Mouse (Mus musculus) Patski (cell line): ENCODE results near the gene Hrasls. TPM values are rescaled to one million over a fixed set of nuclear protein-coding genes. Genes with fewer than 3 reads are reported as not detected.

ENCODE experiments used
- ATAC-seq: fragments of 100-300 bp; one replicate; pipeline ENCODE4 v1.8.0; 2021
- CTCF ChIA-PET: fragments of 350-600 bp; sonication (Branson Sonifier 250); formaldehyde crosslinking; loops from one replicate; lab custom pipeline; 2022; ENCODE audit warnings: inconsistent platforms; lab: Charles Lee
- POLR2A ChIA-PET: fragments of 350-600 bp; sonication (Branson Sonifier 250); formaldehyde crosslinking; loops from one replicate; lab custom pipeline; 2022; ENCODE audit warnings: antibody characterized with exemption, inconsistent platforms; lab: Charles Lee
- DNase-seq: peaks from one replicate; pipeline ENCODE4 v3.0.0-alpha.2; 2011; ENCODE audit warnings: low read depth, low spot score
- H3K27me3 ChIP-seq: fragments of 371-371 bp; one replicate; pipeline ENCODE4 v1.5.1; 2021
- CTCF ChIP-seq: fragments of 100-300 bp; IDR thresholded peaks from one replicate; pipeline ENCODE4 v1.5.1; 2021
- in situ Hi-C: fragments of 300-500 bp; cut with MboI; formaldehyde crosslinking; loops from 3 replicates; pipeline ENCODE4 v1.11.1; 2018; ENCODE audit warnings: low pct_unique_long_range_greater_than_20kb, mixed read lengths
- polyA plus RNA-seq: library from polyadenylated mRNA; unstranded; gene quantifications from one replicate; pipeline ENCODE4 v1.2.3, GENCODE M21; 2021

Gene Hrasls
- polyA plus RNA-seq: not detected

DNA sequence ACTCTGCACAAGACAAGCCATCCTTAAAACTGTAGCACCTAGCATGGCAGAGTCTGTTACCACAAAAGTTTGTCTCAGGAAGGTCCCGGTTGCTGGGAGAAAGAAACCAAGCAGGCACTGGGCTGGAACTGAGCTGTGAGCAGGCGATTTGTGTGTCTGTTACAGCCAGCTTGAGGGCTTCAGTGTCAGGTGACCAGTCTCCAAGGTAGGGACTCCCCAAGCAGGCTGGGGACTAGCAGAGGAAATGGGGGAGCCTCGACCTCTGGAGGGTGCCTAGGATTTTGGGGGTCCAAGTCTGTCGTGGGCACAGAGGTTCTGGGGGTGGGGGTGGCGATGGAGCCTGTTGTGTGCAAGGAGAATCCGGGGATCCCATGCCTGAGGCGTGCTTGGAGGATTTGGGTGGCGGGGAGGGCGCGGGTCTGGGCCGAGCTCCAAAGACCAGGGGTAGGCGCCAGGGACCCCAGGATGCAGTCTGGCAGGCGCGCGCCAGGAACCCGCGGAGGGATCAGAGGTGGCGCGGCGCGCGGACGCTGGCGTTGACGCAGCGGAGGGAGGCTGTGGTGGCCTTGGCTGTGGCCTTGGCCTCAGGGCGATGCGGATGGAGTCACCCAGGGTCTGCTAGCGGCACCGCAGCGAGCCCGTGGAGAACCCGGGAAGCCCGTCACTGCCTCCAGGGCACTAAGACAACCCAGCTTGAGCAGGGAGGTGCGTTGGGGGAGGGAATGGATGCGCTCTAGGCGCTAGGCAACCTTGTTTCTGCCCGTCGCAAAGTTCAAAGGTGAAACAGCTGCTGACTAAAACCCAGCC, at the start of gene Hrasls:
Gene Hrasls, plus strand, starts transcription at position 91 of the 807 bp plus-strand sequence.
- in situ Hi-C loops: no loop called here
- H3K27me3 ChIP-seq: peaks cover 14% of the 10 kb centered on the region
- ATAC-seq: no peak
- POLR2A ChIA-PET: no interaction called here
- CTCF ChIA-PET: interaction anchor here (1.5 kb wide), 1 partner anchor 30 kb away, joined by 3 read pairs; no protein-coding TSS in a partner anchor
- no peak for DNase-seq
- no peak for TF ChIP-seq CTCF

DNA sequence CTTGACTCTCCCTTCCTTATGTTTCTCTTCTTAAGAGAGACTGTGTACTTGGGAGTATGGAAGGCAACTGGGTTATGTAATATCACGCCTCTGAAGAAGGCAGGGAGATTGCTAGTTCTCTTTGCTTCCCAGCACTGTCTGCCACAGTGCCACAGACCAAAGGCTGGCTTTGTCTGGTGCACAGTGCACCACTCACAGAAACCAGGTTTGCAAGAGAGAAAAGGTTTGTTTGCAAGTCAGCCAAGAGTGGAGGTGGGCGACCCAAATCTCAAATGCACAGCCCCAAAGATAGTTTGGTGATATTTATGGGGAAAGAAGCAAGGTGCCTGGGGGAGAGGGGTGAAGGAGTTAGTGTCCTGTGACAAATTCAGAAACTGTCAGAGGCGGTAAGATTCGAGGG, 47.2 kb upstream of the Hrasls start:
- no peak for DNase-seq
- TF ChIP-seq CTCF: no peak
- POLR2A ChIA-PET: no interaction called here
- CTCF ChIA-PET: no interaction called here
- ATAC-seq: no peak
- H3K27me3 ChIP-seq: peaks cover 4% of the 10 kb centered on the region
- in situ Hi-C loops: no loop called here

DNA sequence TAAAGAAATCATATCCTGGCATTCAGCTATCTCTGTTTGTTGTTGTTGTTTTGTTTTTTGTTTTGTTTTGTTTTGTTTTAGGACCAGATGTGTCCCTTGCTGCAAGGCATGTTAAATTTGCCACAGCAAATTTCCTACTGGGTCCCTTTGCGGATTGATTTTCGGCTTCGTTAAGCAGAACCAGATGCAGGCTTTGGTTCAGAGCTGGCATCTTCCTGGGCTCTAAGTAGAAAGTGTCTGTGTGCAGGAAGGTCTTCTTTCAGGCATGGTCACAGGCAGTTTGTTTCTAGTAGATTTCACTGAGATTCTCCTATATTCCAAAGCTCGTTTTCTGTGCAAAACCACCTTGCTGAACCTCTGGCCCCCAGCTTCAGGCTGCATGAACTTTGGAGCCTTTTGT, 42.4 kb upstream of the Hrasls start:
- no peak for ATAC-seq
- TF ChIP-seq CTCF: no peak
- POLR2A ChIA-PET: no interaction called here
- DNase-seq: no peak
- CTCF ChIA-PET: interaction anchor here (1.2 kb wide), 1 partner anchor 13 kb away, joined by 3 read pairs; no protein-coding TSS in a partner anchor
- in situ Hi-C loops: no loop called here
- H3K27me3 ChIP-seq: peaks cover 4% of the 10 kb centered on the region

DNA sequence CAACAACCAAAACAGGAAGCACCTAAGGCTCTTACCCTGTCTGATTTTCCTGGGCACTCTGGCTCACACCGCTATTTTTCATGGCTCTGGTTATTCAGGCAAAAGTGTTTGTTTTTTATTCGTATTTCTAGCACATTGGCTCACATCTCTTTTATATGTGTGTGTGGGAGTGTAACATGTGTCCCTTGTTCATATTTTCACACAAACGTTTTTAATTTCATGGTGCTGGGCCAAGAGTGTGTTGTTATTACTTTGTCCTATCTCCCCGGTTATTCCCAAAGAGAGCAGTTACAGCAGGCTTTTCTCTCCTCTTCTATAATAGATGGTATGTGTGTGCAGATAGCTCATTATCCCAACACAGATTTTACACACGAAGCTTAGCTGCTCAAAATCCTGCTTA, 37.8 kb upstream of the Hrasls start:
- no peak for TF ChIP-seq CTCF
- in situ Hi-C loops: no loop called here
- DNase-seq (no peak), ATAC-seq (no peak)
- ChIA-PET CTCF (no interaction called here), POLR2A (interaction anchor here (0.6 kb wide), 1 partner anchor 364 kb away, joined by 3 read pairs; no protein-coding TSS in a partner anchor)
- H3K27me3 ChIP-seq: peaks cover 2% of the 10 kb centered on the region

DNA sequence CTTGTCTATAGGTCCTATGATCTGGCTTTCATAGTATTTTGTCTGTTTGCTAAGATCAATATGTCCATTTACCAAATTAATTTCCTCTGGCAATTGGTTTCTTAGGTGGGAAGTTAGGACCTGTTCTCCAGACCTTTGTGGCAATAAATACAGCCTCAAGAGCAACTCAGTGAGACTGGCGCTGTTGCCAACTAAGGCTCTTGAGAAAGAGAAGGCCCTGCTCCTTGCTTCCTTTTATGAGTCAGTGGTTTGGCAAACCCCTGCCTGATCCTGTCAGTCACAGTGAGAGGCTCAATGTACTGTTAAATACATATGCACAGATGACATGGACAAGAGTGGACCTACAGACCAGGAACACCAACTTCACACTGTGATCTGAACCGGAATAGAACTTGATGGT, 36.3 kb upstream of the Hrasls start:
- DNase-seq: no peak
- no peaks in the 10 kb centered on the region for H3K27me3 ChIP-seq
- TF ChIP-seq CTCF: no peak
- ChIA-PET POLR2A (no interaction called here), CTCF (no interaction called here)
- no peak for ATAC-seq
- in situ Hi-C loops: no loop called here

DNA sequence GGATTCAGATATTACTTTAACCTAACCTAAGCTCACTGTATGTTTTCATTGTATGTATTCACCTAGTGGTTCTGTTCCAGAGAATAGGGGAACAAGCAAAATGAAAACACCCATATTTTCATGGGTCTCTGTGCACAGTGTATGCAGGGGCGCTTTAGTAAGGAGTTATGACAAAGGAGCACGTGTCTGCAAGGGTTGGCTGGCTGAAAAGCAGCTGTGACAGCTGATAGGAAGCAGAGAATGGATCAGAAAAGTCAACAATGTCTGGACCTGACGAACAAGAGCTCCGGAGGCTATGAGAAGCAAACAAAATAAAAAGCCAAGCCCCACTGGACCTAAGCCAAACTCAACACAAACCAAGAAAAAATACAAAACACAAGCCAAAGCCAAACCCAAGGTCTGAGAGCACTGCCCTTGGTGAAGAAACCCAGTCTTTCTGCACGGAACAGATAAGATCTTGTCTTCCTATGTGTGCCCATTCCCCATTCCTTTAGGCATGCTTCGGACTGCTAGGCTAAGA, 34.6 kb upstream of the Hrasls start:
- POLR2A ChIA-PET: no interaction called here
- ATAC-seq (no peak), DNase-seq (no peak)
- no peak for TF ChIP-seq CTCF
- in situ Hi-C loops: no loop called here
- H3K27me3 ChIP-seq: no peaks in the 10 kb centered on the region
- CTCF ChIA-PET: no interaction called here

DNA sequence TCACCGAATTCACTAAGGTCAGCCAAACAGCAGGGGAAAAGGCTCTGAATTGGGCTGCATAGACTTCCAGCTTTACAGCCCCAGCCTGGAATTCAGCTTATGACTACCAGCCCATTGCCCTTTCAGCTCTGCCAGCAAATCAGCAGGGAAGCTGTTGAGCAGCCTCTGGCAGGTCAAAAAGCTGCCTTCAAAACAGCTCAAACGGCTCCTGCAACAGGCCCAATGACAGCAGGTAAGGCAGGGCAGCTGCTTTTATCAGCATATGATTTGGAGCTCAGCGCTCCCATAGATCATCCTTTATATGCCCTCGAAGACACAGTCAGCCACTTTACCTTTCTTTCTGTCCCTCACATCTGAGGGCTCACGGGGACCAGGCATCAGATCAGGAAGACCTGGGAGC, 16.6 kb upstream of the Hrasls start:
- DNase-seq (no peak), ATAC-seq (no peak)
- ChIA-PET CTCF (no interaction called here), POLR2A (interaction anchor here (0.6 kb wide), 1 partner anchor 101 kb away, joined by 3 read pairs; no protein-coding TSS in a partner anchor)
- TF ChIP-seq CTCF: no peak
- H3K27me3 ChIP-seq: peaks cover 5% of the 10 kb centered on the region
- in situ Hi-C loops: no loop called here

DNA sequence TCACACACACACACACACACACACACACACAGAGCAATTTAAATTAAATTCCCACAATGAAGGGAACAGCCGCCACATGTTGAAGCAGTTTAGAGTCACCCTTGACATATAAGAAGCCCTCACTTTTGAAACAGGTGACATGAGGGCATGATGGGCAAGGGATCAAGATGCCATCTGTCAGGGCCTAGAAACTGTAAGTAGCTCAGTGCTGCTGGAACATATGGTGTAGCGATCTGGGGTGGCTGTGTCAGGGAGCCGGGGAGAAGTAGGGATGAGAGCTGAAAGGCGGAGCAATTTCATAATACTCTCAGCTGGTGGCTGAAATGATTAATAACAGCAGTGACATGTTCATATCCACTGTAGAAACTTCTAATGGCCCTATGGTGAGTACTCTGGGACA, 15.5 kb upstream of the Hrasls start:
- peaks cover 5% of the 10 kb centered on the region for H3K27me3 ChIP-seq
- TF ChIP-seq CTCF: no peak
- ATAC-seq (no peak), DNase-seq (no peak)
- ChIA-PET CTCF (no interaction called here), POLR2A (no interaction called here)
- in situ Hi-C loops: no loop called here

DNA sequence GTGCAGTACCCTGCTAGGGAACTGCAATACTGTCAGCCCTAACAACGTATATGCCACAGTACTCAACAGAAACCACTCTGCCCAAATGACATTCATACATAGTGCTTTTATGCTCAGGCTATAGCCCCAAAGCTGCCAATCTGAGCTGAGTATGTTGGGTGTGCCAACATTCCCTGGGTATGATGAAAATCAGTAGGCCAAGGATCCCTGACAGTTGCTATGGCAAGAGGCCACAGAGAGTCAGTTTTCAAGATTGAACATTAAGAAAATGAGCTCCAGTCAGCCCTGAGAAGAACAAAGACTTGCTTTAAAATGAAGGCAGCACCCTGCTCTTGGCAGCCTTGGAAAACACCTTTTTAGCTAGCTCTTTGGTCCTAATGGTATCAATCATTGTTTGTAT, 14.3 kb upstream of the Hrasls start:
- ChIA-PET POLR2A (no interaction called here), CTCF (no interaction called here)
- DNase-seq: no peak
- H3K27me3 ChIP-seq: peaks cover 5% of the 10 kb centered on the region
- TF ChIP-seq CTCF: no peak
- no peak for ATAC-seq
- in situ Hi-C loops: no loop called here

DNA sequence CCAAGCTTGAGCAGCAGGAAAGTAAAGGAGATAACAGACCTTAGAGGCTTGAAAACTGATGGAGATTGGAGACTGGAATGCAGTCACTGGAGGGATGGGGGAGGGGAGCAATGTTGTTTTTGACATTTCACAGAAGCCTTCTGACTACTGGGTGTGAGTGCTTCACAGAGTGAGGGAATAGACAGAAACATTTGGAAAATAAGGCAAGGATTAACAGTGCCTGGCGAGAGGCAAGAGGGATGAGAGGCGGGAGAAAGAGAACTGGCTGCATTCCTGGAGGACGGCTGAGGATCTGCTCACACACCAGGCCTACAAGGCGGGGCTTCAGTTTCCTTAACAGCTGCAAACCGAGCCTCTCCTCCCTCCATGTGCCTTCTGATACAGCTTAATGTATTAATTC, 11.0 kb upstream of the Hrasls start:
- CTCF ChIA-PET: interaction anchor here (1.0 to 1.2 kb wide), 2 partner anchors 22 to 28 kb away, joined by 3 read pairs; no protein-coding TSS in a partner anchor
- DNase-seq: no peak
- ATAC-seq: no peak
- in situ Hi-C loops: no loop called here
- TF ChIP-seq CTCF: no peak
- H3K27me3 ChIP-seq: peaks cover 4% of the 10 kb centered on the region
- POLR2A ChIA-PET: no interaction called here

DNA sequence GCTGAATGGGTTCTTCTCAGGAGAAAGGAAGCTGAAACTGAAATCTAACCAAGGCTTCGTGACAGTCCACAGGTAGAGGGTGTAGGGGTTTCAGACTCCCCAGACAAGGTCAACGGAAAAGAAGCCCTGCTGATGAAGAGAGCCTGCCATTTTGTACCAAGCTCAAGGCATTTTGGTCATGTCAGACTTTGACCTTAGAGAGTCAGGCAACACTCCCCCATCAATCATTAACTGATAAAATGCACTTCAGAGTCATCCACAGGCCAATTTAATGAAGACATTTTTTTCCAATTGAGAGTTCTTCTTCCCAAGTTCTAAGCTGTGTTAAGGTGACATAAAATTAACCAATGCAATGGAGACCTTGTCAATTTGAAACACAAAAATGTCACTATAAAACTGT, 8.3 kb upstream of the Hrasls start:
- POLR2A ChIA-PET: no interaction called here
- ATAC-seq (no peak), DNase-seq (no peak)
- TF ChIP-seq CTCF: no peak
- in situ Hi-C loops: no loop called here
- peaks cover 4% of the 10 kb centered on the region for H3K27me3 ChIP-seq
- CTCF ChIA-PET: no interaction called here
